Mouse (Mus musculus): ENCODE data around the gene Smim17.
A peak's percentile ranks its signal among the peaks of the same experiment; 100 is the strongest.

The Smim17 gene

GRCm38 (mm10) chr7:6397996-6398975, at the start of gene Smim17:
Gene Smim17, plus strand, starts transcription at chr7:6398715.
- TF ChIP-seq GATA4 (IDR thresholded peaks at IDR 0.05; ENCODE audit: insufficient replicate concordance, low read length), result no peak

GRCm38 (mm10) chr7:6358121-6358520, 40.4 kb upstream of the Smim17 start:
- TF ChIP-seq GATA4 (IDR thresholded peaks at IDR 0.05; ENCODE audit: insufficient replicate concordance, low read length), result no peak

- no peak for TF ChIP-seq GATA4 (IDR thresholded peaks at IDR 0.05; ENCODE audit: insufficient replicate concordance, low read length)
These were observed 39.5 kb upstream of the Smim17 start for GRCm38 (mm10) chr7:6358937-6359590.

- TF ChIP-seq GATA4 (IDR thresholded peaks at IDR 0.05; ENCODE audit: insufficient replicate concordance, low read length), result no peak
These were observed 37.9 kb upstream of the Smim17 start for GRCm38 (mm10) chr7:6360477-6361060.

- TF ChIP-seq GATA4 (IDR thresholded peaks at IDR 0.05; ENCODE audit: insufficient replicate concordance, low read length), result no peak
These were observed 36.8 kb upstream of the Smim17 start for GRCm38 (mm10) chr7:6361756-6362155.

- TF ChIP-seq GATA4 (IDR thresholded peaks at IDR 0.05; ENCODE audit: insufficient replicate concordance, low read length), result no peak
These were observed 36.1 kb upstream of the Smim17 start for GRCm38 (mm10) chr7:6362268-6363046.

- peak; percentile 40; the same call in 1 of the 2 replicates for TF ChIP-seq GATA4 (IDR thresholded peaks at IDR 0.05; ENCODE audit: insufficient replicate concordance, low read length)
These were observed 35.4 kb upstream of the Smim17 start, which contains the start of gene Zfp78 for GRCm38 (mm10) chr7:6363047-6363488. Gene Zfp78, plus strand, starts transcription at chr7:6363280.

- TF ChIP-seq GATA4 (IDR thresholded peaks at IDR 0.05; ENCODE audit: insufficient replicate concordance, low read length), result no peak
These were observed 33.8 kb upstream of the Smim17 start for GRCm38 (mm10) chr7:6364761-6365160.

- no peak for TF ChIP-seq GATA4 (IDR thresholded peaks at IDR 0.05; ENCODE audit: insufficient replicate concordance, low read length)
These were observed 31.3 kb upstream of the Smim17 start for GRCm38 (mm10) chr7:6367185-6367584.

- no peak for TF ChIP-seq GATA4 (IDR thresholded peaks at IDR 0.05; ENCODE audit: insufficient replicate concordance, low read length)
These were observed 29.1 kb upstream of the Smim17 start for GRCm38 (mm10) chr7:6369460-6369859.

- TF ChIP-seq GATA4 (IDR thresholded peaks at IDR 0.05; ENCODE audit: insufficient replicate concordance, low read length), result no peak
These were observed 25.5 kb upstream of the Smim17 start for GRCm38 (mm10) chr7:6372993-6373392.

GRCm38 (mm10) chr7:6378441-6378840, 20.1 kb upstream of the Smim17 start:
- TF ChIP-seq GATA4 (IDR thresholded peaks at IDR 0.05; ENCODE audit: insufficient replicate concordance, low read length), result no peak

- no peak for TF ChIP-seq GATA4 (IDR thresholded peaks at IDR 0.05; ENCODE audit: insufficient replicate concordance, low read length)
These were observed 17.1 kb upstream of the Smim17 start for GRCm38 (mm10) chr7:6381431-6381830.

- no peak for TF ChIP-seq GATA4 (IDR thresholded peaks at IDR 0.05; ENCODE audit: insufficient replicate concordance, low read length)
These were observed 15.5 kb upstream of the Smim17 start, which contains the start of gene Zfp28 for GRCm38 (mm10) chr7:6383044-6383455. Gene Zfp28, plus strand, starts transcription at chr7:6383295.

- TF ChIP-seq GATA4 (IDR thresholded peaks at IDR 0.05; ENCODE audit: insufficient replicate concordance, low read length), result no peak
These were observed 14.5 kb upstream of the Smim17 start for GRCm38 (mm10) chr7:6384011-6384410.

Data from liver, adult (tissue).